Mouse (Mus musculus): ENCODE data around the gene Klk14. TPM values are rescaled to one million over a fixed set of nuclear protein-coding genes. Genes with fewer than 3 reads are reported as not detected.
"Not testable (repeated sequence)": the region's sequence is repeated elsewhere in the genome, so short reads cannot be mapped to it uniquely, and the experiment has no call there.

The Klk14 gene
- not detected in 2 replicates for polyA plus RNA-seq (2014; fragmentation: Nextera tagmentation; extraction: Ambion mirVana)

DNA sequence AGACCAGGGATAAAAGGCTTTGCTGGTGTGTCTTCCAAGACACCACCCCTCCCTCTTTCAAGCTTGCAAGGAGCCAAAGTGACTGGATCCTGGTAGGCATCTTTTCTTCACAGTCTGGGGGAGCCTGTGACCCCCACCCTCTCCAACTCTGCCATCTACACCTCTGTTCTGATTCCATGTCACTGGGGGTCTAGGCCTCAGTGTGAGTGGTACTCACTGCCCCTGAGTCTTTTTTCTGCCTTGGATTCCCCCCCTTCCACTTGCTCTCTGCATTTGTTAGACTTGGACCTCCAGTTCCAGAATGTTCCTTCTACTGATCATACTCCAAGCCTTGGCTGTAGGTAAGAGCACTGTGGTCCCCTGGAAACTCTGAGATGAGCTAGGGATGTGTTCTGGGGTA is at the start of gene Klk14:
Gene Klk14 (plus strand): TSS at position 301 of the 400 bp plus-strand sequence.
- H3K9me3 ChIP-seq (ENCODE audit: control insufficient read depth, low read length): no peaks in the 10 kb centered on the region
- no peaks in the 10 kb centered on the region for H3K36me3 ChIP-seq (ENCODE audit: control insufficient read depth, insufficient read depth, low read length)
- H3K4me3 ChIP-seq (replicated peaks; ENCODE audit: low read depth, low read length): no peak within 1 kb of the TSS
- H3K4me1 ChIP-seq (ENCODE audit: control insufficient read depth, insufficient read depth, low read length): no peaks in the 10 kb centered on the region
- H3K9ac ChIP-seq (replicated peaks; ENCODE audit: low read length): no peak within 1 kb of the TSS
- H3K27ac ChIP-seq (replicated peaks; ENCODE audit: low read depth, low read length): no peak within 1 kb of the TSS
- no peak within 1 kb of the TSS for H3K4me2 ChIP-seq (ENCODE audit: low read length)
- DNase-seq (no peak), ATAC-seq (ENCODE audit: low FRiP score, low TSS enrichment) (no peak)
- no peaks in the 10 kb centered on the region for H3K27me3 ChIP-seq (ENCODE audit: control insufficient read depth, insufficient read depth, low read length)

DNA sequence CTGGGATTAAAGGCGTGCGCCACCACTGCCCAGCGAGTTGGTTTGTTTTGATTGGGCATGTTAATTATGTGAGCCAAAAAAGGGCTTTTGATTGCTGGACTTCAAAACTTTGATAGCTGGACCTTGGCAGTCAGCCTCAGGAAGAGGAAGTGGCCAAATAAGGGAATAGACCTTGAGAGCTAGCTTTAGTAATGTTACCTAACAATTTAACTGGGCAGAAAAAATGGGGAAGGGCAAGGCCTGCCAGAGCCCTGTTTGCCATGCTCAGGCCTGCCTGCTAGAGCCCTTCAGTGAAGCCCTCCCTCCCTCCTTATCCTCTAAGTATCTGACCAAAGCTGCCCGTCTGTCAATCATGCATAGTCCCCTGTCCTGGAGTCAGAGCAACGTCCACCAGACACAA is 47.6 kb upstream of the Klk14 start:
- no peaks in the 10 kb centered on the region for H3K36me3 ChIP-seq (ENCODE audit: control insufficient read depth, insufficient read depth, low read length)
- WGBS: 85% methylated on average over 5 of the region's 5 CpGs
- no peak overlapping the region for H3K9ac ChIP-seq (replicated peaks; ENCODE audit: low read length)
- ATAC-seq (ENCODE audit: low FRiP score, low TSS enrichment) (no peak), DNase-seq (no peak)
- H3K4me1 ChIP-seq (ENCODE audit: control insufficient read depth, insufficient read depth, low read length): no peaks in the 10 kb centered on the region
- no peaks in the 10 kb centered on the region for H3K9me3 ChIP-seq (ENCODE audit: control insufficient read depth, low read length)
- H3K4me3 ChIP-seq (replicated peaks; ENCODE audit: low read depth, low read length): no peak overlapping the region
- no peaks in the 10 kb centered on the region for H3K27me3 ChIP-seq (ENCODE audit: control insufficient read depth, insufficient read depth, low read length)
- H3K4me2 ChIP-seq (ENCODE audit: low read length): no peak overlapping the region
- no peak overlapping the region for H3K27ac ChIP-seq (replicated peaks; ENCODE audit: low read depth, low read length)

- no peak overlapping the region for H3K27ac ChIP-seq (replicated peaks; ENCODE audit: low read depth, low read length)
- H3K4me2 ChIP-seq (ENCODE audit: low read length): no peak overlapping the region
- ATAC-seq (ENCODE audit: low FRiP score, low TSS enrichment) (no peak), DNase-seq (no peak)
- H3K4me1 ChIP-seq (ENCODE audit: control insufficient read depth, insufficient read depth, low read length): no peaks in the 10 kb centered on the region
- H3K27me3 ChIP-seq (ENCODE audit: control insufficient read depth, insufficient read depth, low read length): no peaks in the 10 kb centered on the region
- no peak overlapping the region for H3K4me3 ChIP-seq (replicated peaks; ENCODE audit: low read depth, low read length)
- H3K36me3 ChIP-seq (ENCODE audit: control insufficient read depth, insufficient read depth, low read length): no peaks in the 10 kb centered on the region
- no peaks in the 10 kb centered on the region for H3K9me3 ChIP-seq (ENCODE audit: control insufficient read depth, low read length)
- WGBS: 84% methylated on average over 17 of the region's 17 CpGs
- H3K9ac ChIP-seq (replicated peaks; ENCODE audit: low read length): no peak overlapping the region
Observed at GRCm38 (mm10) chr7:43643046-43643652, 47.1 kb upstream of the Klk14 start.

DNA sequence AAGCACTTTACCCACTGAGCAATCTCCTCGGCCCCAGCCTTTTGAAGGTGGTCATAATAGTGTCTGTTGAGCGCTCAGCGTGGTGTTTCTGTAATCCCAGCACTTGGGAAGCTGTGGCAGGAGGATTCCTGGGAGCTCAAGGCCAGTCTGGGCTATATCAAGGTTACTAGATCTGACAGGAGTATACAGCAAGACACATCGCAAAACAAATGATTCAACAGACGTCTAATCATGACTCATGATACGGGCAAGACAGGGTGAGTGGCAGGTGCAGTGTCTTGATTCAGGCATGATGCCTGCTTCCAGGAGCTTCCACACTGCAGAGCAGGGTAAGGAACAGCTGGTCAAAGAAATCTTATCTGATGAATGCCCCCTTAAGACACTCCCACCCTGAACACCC is 37.5 kb upstream of the Klk14 start:
- Histone ChIP-seq H3K9ac (replicated peaks; ENCODE audit: low read length) (no peak overlapping the region), H3K4me1 (ENCODE audit: control insufficient read depth, insufficient read depth, low read length) (no peaks in the 10 kb centered on the region), H3K27me3 (ENCODE audit: control insufficient read depth, insufficient read depth, low read length) (no peaks in the 10 kb centered on the region), H3K36me3 (ENCODE audit: control insufficient read depth, insufficient read depth, low read length) (no peaks in the 10 kb centered on the region), H3K4me3 (replicated peaks; ENCODE audit: low read depth, low read length) (no peak overlapping the region), H3K9me3 (ENCODE audit: control insufficient read depth, low read length) (no peaks in the 10 kb centered on the region), H3K27ac (replicated peaks; ENCODE audit: low read depth, low read length) (no peak overlapping the region), H3K4me2 (ENCODE audit: low read length) (no peak overlapping the region)
- WGBS: 91% methylated on average over 6 of the region's 6 CpGs
- ATAC-seq (ENCODE audit: low FRiP score, low TSS enrichment) (no peak), DNase-seq (no peak)

DNA sequence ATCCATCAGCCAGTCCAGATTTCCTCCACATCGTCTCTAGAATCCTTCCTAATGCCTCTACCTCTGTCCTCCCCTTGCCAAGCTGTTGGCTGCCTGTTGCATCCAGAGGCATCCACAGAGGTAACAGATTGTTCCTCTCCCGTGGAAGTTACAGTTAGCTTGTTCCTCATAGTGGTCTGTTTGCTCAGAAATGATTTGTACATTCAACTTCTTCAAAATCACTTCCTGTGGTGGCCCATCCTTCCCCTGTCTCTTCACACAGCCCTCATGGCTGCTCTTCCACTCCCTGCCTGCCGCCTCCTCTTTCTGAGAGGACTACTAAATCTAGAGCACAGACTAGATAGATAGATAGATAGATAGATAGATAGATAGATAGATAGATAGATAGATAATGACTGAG is 35.7 kb upstream of the Klk14 start:
- Histone ChIP-seq H3K27ac (replicated peaks; ENCODE audit: low read depth, low read length) (no peak overlapping the region), H3K4me2 (ENCODE audit: low read length) (no peak overlapping the region)
- WGBS: 83% methylated on average over 3 of the region's 3 CpGs

DNA sequence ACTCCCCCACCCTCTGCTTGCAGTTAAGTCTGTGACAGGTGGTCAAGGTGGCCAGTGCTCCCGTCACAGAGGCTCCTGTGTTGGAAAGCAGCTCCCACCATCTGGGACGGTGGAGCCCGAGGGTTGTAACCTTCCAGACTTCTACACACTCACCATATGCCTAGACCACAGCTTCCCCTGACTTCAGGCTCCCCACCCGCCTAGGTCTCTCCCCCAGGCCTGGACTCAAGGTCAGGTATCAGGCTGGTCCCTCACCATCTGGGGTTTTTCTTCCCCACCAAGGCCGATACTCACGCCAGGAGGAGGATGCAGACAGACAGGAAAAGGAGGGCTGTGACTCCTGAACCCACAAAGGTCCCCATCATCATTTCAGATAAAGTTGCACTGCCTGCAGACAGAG is 34.0 kb upstream of the Klk14 start:
- Histone ChIP-seq H3K9me3 (ENCODE audit: control insufficient read depth, low read length) (no peaks in the 10 kb centered on the region), H3K27me3 (ENCODE audit: control insufficient read depth, insufficient read depth, low read length) (no peaks in the 10 kb centered on the region), H3K4me2 (ENCODE audit: low read length) (no peak overlapping the region), H3K9ac (replicated peaks; ENCODE audit: low read length) (no peak overlapping the region), H3K4me3 (replicated peaks; ENCODE audit: low read depth, low read length) (no peak overlapping the region), H3K4me1 (ENCODE audit: control insufficient read depth, insufficient read depth, low read length) (no peaks in the 10 kb centered on the region), H3K27ac (replicated peaks; ENCODE audit: low read depth, low read length) (no peak overlapping the region), H3K36me3 (ENCODE audit: control insufficient read depth, insufficient read depth, low read length) (no peaks in the 10 kb centered on the region)
- DNase-seq (no peak), ATAC-seq (ENCODE audit: low FRiP score, low TSS enrichment) (no peak)
- 76% methylated on average over 6 of the region's 6 CpGs for WGBS

More for the DNA sequence above, 35.7 kb upstream of the Klk14 start:
- Histone ChIP-seq H3K4me1 (ENCODE audit: control insufficient read depth, insufficient read depth, low read length) (no peaks in the 10 kb centered on the region), H3K9me3 (ENCODE audit: control insufficient read depth, low read length) (no peaks in the 10 kb centered on the region), H3K4me3 (replicated peaks; ENCODE audit: low read depth, low read length) (no peak overlapping the region), H3K27me3 (ENCODE audit: control insufficient read depth, insufficient read depth, low read length) (no peaks in the 10 kb centered on the region), H3K36me3 (ENCODE audit: control insufficient read depth, insufficient read depth, low read length) (no peaks in the 10 kb centered on the region), H3K9ac (replicated peaks; ENCODE audit: low read length) (no peak overlapping the region)
- ATAC-seq (ENCODE audit: low FRiP score, low TSS enrichment): no peak
- DNase-seq: no peak

DNA sequence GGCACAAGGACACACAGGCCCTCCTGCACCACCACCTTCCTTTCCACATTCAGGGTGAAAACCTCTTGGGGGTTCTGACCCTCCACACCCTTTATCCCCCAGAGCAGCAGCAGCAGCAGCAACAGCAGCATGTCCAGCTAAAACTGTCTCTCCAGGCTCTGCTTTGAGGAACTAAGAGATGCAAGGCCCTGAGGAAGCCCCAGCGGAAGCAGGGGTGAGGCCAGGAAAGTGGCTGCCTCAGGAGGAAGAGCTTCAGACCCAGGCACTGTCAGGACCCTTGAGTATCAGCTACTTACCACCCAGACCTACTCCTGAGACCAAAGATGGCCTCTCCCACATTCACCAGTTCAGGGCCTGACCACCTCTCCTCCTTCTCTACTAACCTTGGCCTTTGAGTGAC is 30.2 kb upstream of the Klk14 start, which contains the start of gene Siglece:
Gene Siglece (minus strand): TSS at position 160 of the 400 bp plus-strand sequence.
- H3K27me3 ChIP-seq (ENCODE audit: control insufficient read depth, insufficient read depth, low read length): no peaks in the 10 kb centered on the region
- WGBS: 56% methylated on average over 1 of the region's 1 CpGs
- H3K9ac ChIP-seq (replicated peaks; ENCODE audit: low read length): no peak within 1 kb of the TSS
- H3K4me3 ChIP-seq (replicated peaks; ENCODE audit: low read depth, low read length): no peak within 1 kb of the TSS
- H3K36me3 ChIP-seq (ENCODE audit: control insufficient read depth, insufficient read depth, low read length): no peaks in the 10 kb centered on the region
- no peak within 1 kb of the TSS for H3K4me2 ChIP-seq (ENCODE audit: low read length)
- H3K4me1 ChIP-seq (ENCODE audit: control insufficient read depth, insufficient read depth, low read length): no peaks in the 10 kb centered on the region
- no peak for DNase-seq
- no peak within 1 kb of the TSS for H3K27ac ChIP-seq (replicated peaks; ENCODE audit: low read depth, low read length)
- ATAC-seq (ENCODE audit: low FRiP score, low TSS enrichment): no peak
- no peaks in the 10 kb centered on the region for H3K9me3 ChIP-seq (ENCODE audit: control insufficient read depth, low read length)

DNA sequence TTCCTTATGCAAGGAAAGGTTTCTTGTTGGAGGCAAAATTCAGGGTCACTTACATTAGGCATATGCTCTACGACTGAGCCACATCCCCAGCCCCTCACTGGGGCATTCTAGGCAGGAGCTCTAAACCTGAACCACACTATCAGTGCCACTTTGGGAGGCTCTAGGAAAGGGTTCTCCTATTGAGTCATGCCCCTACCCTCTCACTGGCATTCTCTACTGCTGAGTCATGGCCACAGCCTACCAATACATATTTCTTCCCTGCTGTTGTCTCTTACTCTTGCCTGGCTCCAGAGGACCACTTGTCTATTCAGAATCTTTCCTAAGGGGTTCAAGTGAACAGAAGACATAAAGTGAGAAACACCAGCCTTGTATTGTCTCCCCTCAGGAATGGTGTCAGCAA is 27.4 kb upstream of the Klk14 start:
- Histone ChIP-seq H3K9ac (replicated peaks; ENCODE audit: low read length) (no peak overlapping the region), H3K4me3 (replicated peaks; ENCODE audit: low read depth, low read length) (no peak overlapping the region), H3K4me2 (ENCODE audit: low read length) (no peak overlapping the region), H3K27ac (replicated peaks; ENCODE audit: low read depth, low read length) (no peak overlapping the region), H3K9me3 (ENCODE audit: control insufficient read depth, low read length) (no peaks in the 10 kb centered on the region), H3K4me1 (ENCODE audit: control insufficient read depth, insufficient read depth, low read length) (no peaks in the 10 kb centered on the region), H3K27me3 (ENCODE audit: control insufficient read depth, insufficient read depth, low read length) (no peaks in the 10 kb centered on the region), H3K36me3 (ENCODE audit: control insufficient read depth, insufficient read depth, low read length) (no peaks in the 10 kb centered on the region)
- DNase-seq (no peak), ATAC-seq (ENCODE audit: low FRiP score, low TSS enrichment) (no peak)
- WGBS: 93% methylated on average over 1 of the region's 1 CpGs

DNA sequence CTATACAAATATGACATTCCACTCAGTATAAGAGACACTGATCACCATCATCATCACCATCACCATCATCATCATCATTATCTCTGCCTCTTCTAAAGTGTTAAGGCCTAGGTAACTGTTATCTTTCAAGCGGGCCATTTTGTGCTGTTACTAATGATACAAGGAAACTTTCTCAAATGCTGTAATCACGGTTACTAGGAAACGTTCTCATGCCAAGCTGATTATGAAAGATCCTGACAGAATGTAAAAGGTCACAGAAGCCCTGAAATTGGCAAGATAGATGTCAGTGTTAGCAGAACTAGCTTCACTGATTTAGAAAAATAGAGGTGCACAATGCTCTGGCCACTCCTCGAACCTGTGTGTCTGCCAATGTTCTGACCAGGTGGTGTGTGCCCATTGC is 23.0 kb upstream of the Klk14 start:
- not testable (repeated sequence) for H3K4me2 ChIP-seq (ENCODE audit: low read length); DNase-seq; H3K27ac ChIP-seq (replicated peaks; ENCODE audit: low read depth, low read length); H3K4me1 ChIP-seq (ENCODE audit: control insufficient read depth, insufficient read depth, low read length); ATAC-seq (ENCODE audit: low FRiP score, low TSS enrichment); H3K4me3 ChIP-seq (replicated peaks; ENCODE audit: low read depth, low read length); H3K27me3 ChIP-seq (ENCODE audit: control insufficient read depth, insufficient read depth, low read length); H3K9me3 ChIP-seq (ENCODE audit: control insufficient read depth, low read length); H3K36me3 ChIP-seq (ENCODE audit: control insufficient read depth, insufficient read depth, low read length); H3K9ac ChIP-seq (replicated peaks; ENCODE audit: low read length)
- 92% methylated on average over 4 of the region's 4 CpGs for WGBS
